Mouse (Mus musculus) activated CD4-positive, CD25-positive, alpha-beta regulatory T cell, adult 4 months (primary cell): ENCODE results near the gene Gm10645. TPM values are rescaled to one million over a fixed set of nuclear protein-coding genes. Genes with fewer than 3 reads are reported as not detected.

ENCODE experiments used
- ATAC-seq: one replicate; pipeline ENCODE4 v1.8.0; 2017
- polyA plus RNA-seq, 2 experiments: library from polyadenylated mRNA; unstranded; fragments of 100-300 nt; shearing (Covaris generic); gene quantifications; one replicate each; pipeline ENCODE4 v1.2.1; 2017

Gene Gm10645
- polyA plus RNA-seq, 2 experiments from 2014 or later, result not detected

DNA sequence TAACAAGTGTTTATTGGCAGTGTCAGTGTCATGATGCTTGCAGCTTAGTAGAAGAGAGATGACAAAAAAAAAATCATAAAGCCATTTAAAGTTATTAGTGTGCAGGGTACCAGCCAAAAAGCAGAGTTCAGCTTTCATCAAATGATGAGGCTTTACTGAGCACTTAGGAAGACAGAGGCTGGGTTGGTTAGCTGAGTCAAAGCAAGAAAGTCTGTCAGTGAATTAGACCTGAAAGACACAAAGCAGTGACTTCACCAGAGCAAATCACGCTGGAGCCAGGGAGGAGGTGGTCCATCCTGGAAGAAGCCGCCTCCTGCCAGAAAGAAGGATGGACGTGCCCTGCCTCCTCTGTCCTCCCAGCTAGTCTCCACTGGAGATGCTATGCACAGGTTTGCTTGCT lies 2.0 kb upstream of the Gm10645 start:
- ATAC-seq, result no peak

DNA sequence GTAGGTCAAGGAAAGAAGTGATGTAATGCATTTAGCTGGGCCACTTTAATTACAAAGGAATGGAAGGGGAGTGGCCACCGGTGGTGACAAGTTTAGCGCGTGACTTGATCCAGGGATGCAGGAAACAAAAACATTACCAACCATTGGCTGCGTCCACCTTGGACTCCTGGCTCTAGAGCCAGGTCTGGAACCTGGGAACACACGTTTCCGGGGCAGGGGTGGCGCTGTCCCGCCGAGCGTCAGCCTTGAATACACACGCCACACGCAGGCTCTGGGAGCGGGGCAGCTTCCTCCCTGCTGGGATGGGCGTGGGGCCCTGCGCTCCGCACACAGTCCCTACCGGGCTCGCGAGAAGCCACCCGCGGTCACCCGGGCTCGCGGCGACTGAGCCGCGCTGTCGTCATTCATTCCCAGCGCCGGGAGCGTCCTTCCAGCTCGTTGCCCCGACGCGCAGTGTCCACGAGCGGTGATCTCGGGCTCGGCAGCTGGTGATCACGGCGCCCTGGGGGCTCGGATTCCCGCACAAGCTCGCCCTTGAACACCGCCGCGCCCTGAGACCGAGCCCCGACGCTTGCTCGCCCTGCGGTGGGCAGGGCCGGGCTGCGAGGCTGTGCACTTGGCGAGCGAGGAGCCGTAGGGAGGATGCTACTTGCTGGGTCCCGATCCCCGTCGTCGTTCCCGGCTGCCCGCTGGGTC lies 587 bp downstream of the Gm10645 start, which contains the start of gene Tbc1d9:
Gene Tbc1d9, plus strand, starts transcription at position 118 of the 696 bp plus-strand sequence.
- ATAC-seq, result no peak

DNA sequence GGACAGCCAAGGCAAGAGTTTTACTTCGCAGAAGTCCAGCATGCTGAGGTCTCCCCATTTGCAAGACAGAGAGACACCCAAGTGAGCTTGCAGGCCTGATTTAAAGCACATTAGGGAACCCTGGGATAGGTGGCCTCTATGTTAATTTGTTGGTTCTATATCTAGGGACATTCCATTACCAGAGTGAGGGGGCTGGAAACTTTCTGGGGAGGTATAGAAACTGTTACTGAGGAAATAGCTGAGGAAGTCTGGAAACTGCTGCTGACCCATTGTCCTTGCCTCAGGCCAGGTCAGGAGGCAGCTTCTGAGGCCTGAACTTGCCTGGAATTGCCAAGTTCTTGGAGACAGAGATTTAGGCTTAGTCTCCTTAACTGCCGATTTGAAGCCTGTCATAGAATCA lies 5.4 kb downstream of the Gm10645 start:
- no peak for ATAC-seq

DNA sequence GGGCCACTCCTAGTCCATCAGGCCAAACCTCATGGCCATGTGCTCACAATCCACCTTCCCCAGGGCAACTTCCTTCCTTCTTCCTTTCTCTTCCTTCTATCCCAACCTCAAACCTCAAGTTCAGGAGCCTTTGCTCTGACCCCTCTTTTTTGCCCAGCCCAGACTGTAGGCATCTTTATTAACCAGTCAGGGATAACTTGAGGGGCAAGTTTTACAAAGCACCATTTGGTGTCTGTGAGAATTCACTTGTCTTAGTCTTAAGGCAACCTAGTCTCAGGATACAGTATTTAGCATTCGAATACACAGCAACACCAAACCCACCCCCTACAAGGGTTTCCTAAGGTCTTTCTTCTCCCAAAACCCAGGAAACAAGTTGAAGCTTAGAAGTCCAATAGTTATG lies 6.4 kb downstream of the Gm10645 start:
- no peak for ATAC-seq

DNA sequence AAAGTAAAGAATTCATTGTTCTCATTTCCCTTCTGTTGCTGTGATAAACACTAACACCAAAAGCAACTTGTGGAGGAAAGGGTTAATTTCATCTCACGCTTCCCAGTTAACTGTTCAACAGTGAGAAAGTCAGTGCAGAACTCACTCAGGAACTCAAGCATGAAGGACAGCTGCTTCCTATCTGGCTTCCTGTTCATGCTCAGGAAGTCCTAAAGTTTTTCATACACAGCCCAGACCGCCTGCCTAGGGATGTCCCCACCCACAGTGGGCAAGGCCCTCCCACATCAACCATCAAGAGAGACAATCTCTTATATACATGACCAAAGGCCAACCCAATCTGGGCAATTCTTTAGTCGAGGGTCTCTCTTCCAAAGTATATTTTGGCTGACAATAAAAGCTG lies 7.0 kb downstream of the Gm10645 start:
- no peak for ATAC-seq

DNA sequence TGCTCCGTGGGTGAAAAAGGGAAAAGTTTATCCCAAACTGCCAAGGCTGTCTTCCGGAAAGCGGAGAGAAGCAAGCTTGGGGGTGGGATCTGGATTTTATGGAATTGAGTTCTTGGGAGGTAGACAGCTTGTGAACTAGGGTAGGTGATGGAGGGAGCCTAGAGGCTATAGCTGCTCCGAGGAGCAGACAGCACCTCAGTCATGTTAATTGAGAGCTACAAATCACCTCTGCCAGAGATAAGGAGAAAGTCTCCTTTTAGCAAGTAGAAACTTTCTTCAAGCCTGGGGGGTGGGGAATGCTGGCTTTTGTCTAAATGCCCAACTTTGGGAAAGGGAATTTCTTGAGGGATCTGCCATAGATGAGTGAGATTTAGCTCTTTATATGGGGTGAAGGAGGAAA lies 10.9 kb downstream of the Gm10645 start:
- ATAC-seq, result no peak

DNA sequence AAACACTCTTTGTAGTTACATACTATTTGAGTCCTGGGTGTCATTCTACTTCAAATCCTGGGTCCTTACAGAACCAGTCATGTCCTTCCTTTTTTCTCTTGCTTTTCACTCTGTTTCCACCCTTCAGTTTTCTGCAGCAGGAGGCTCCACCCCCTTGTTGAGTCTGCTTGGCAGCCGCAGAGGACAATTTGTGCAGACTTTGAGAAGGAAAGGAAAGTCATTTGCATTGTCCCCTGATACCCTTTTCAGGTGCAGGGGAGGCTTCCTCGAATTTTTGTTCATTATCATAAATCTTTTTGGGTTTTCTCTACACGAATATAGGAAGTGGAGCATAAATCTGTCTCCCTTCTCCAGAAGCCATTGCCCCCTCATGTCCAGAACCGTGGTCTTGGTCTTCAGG lies 13.5 kb downstream of the Gm10645 start:
- ATAC-seq, result no peak

DNA sequence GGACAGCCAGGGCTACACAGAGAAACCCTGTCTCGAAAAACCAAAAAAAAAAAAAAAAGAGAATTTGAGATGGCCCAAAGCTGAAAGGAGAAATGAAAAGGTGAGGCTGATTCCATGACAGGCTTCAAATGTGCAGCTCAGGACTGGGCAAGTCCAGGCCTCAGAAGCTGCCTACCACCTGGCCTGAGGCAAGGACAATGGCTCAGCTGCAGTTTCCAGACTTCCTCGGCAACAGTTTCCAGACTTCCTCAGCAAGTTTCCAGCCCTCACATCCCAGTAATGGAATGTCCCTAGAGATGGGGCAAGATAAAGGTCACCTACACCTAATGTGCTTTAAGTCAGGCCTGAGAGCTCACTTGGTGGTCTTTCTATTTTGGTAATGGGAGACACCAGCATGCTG lies 13.9 kb downstream of the Gm10645 start:
- ATAC-seq, result no peak

DNA sequence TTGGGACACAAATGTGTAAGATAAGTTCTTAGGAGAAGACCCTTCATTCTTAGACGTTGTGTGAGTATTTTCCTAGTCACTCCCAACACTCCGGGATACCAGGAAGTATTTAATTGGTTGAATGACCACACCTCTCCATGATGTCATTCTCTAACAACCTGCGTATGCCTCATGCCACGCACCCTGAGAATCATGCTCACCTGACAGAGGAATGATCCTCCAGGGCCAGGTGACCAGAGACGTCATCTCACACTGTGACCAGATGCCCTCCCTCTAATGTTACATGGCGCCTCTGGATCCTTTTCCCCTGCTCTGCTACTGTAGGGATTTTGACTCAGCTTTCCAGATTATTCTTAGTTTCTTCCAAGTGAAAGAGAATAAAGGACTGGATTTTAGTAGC lies 16.8 kb downstream of the Gm10645 start:
- no peak for ATAC-seq

DNA sequence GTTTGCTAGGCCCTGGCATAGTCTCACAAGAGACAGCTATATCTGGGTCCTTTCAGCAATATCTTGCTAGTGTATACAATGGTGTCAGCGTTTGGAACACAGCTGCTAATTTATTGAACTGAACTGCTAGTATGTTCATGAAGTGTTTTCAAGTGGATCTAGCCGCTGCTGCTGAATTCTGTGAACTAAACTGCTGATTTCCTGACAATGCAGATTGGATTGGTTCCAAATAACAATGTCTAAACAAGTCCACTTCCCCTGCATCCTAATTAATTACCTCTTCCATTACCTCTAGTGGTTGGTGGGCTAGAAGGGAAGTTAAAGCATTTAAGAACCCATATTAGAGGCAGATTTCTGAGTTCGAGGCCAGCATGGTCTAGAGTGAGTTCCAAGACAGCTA lies 20.5 kb downstream of the Gm10645 start:
- no peak for ATAC-seq

DNA sequence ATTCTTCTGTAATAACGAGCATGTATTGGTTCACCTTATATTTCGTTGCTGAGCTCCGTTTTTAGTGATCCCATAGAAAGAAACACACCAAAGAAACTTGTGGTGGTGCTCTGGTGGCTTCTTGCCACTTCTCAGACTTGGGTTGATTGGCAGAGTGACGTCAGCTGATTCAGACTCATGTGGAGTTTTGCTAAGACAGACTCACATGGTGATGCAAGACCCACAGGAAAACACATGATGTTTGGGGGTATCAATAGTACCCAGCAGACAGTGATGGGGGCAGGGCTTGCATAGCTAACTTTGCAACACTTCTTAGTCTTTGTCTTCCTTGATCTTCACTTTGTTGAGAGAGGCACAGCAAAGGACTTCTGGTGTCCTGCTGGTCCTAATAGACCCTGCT lies 21.4 kb downstream of the Gm10645 start:
- no peak for ATAC-seq

DNA sequence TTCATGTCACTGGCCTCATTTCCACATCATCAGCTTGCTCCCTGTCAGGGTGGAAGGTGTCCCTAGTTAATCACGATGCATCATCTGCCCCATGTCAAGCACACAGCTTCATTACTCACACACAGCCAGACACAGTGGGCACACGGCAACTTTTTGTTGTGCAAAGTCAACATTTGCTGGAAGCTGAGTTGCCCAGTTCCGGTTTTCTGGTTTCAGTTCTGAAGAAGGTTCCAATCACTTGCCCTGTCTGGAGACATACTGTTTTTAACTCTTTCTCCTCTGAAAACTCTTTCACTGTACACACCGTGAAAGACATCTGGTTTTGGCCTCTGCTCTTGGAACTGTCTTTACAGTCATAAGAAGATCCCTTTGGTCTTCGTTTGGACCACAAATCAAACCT lies 24.6 kb downstream of the Gm10645 start:
- no peak for ATAC-seq

DNA sequence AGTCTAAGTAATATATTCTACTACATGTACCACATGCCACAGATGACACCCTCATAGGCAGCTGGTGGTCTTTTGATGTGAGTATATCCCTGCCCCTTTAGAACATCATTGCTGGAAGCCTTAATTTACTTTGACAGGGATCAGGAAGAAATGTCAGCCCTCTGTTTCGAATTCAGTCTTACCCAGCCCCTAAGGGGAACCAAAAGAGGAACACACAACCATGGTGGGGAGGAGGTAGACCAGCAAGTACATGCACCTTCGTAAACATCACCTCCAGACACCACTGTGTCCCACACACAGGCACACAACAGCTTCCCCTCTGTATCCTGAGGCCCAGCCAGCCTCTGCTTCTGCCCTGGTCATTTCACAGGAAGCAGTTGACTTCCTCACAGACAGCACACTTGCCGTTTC lies 25.3 kb downstream of the Gm10645 start:
- ATAC-seq, result no peak

DNA sequence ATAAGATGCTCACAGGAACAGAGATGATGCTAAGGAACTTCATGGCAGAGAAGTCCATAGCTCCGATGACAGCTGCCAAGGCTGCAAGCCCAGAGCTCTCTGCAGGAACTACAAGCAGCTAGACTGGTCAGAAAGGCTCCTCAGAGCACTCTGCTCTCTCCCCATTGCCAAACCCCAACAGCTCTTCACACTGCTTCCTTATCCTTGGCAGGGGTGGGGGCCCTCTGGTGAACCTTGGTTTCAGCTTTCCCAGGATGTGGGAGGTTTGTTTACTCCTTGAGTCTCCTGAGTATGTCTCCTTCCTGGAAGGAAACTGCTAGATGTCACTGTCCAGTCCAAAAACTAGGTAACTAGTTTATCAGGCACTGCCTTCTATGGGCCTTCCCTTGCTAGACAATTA lies 25.9 kb downstream of the Gm10645 start:
- ATAC-seq, result no peak

DNA sequence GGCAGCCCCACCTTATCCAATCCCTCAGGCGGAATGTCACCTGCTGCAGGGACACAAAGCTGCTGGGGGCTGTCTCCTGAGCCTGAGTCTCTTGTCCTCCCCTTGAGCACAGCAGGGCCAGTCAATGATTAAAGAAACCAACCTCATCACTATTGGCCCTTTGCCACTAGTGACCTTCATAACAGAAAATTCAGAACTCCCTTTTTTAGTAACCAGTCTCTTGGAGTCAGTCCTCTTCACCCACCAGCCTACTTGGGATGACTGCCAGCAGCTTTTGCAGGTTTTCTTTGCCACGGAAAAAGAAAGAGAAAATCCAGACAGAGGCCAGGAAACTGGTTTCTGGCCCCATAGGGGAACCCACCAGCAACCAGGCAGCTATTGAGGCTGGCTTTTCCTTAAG lies 30.9 kb downstream of the Gm10645 start:
- ATAC-seq, result no peak

Other genes with a start within 250 kb of the Gm10645 start
- gene Tbc1d9, start 818 bp downstream of the Gm10645 start, polyA plus RNA-seq, result under 1 TPM in 1 of 2 experiments, not detected in 1; 0.23 TPM
- gene Ucp1, start 124.2 kb upstream of the Gm10645 start, polyA plus RNA-seq, result not detected
- 1 to 10 TPM; 7.1 to 8.4 TPM for gene Elmod2, start 166.3 kb upstream of the Gm10645 start, polyA plus RNA-seq
- gene Mgat4d, start 182.3 kb upstream of the Gm10645 start, polyA plus RNA-seq, result not detected
- under 1 TPM in 1 of 2 experiments, not detected in 1; 0.15 TPM for gene Clgn, start 223.7 kb upstream of the Gm10645 start, polyA plus RNA-seq